Mouse (Mus musculus) embryonic facial prominence, embryonic 15.5 days (tissue): ENCODE data around the gene Notch4. TPM values are rescaled to one million over a fixed set of nuclear protein-coding genes. Genes with fewer than 3 reads are reported as not detected.

ENCODE experiments used
- ATAC-seq: fragments of 200-750 bp; cut with Nextera tagmentation; 2 replicates; pipeline ENCODE4 v1.8.0; 2017; ENCODE audit warnings: low read depth, moderate TSS enrichment; ENCODE audit not compliant: insufficient number of reproducible peaks, low FRiP score, low TSS enrichment
- H3K27ac ChIP-seq: fragments of 300-500 bp; sonication (generic); replicated peaks from 2 replicates; pipeline ENCODE4 v1.5.1; 2015; ENCODE audit warnings: mild to moderate bottlenecking, inconsistent platforms
- H3K27me3 ChIP-seq: fragments of 300-500 bp; sonication (generic); 2 replicates; pipeline ENCODE4 v1.6.1; 2015; ENCODE audit warnings: inconsistent platforms
- H3K36me3 ChIP-seq: fragments of 300-500 bp; sonication (generic); 2 replicates; pipeline ENCODE4 v1.6.1; 2015; ENCODE audit warnings: mild to moderate bottlenecking, inconsistent platforms
- H3K4me1 ChIP-seq: fragments of 300-500 bp; sonication (generic); 2 replicates; pipeline ENCODE4 v1.6.1; 2015; ENCODE audit warnings: inconsistent platforms
- H3K4me2 ChIP-seq: fragments of 300-500 bp; sonication (generic); replicated peaks from 2 replicates; pipeline ENCODE4 v1.6.1; 2015; ENCODE audit warnings: mild to moderate bottlenecking, inconsistent platforms
- H3K4me3 ChIP-seq: fragments of 300-500 bp; sonication (generic); replicated peaks from 2 replicates; pipeline ENCODE4 v1.5.1; 2015; ENCODE audit warnings: mild to moderate bottlenecking, inconsistent platforms
- H3K9ac ChIP-seq: fragments of 300-500 bp; sonication (generic); 2 replicates; pipeline ENCODE4 v1.6.1; 2015; ENCODE audit warnings: inconsistent platforms
- H3K9me3 ChIP-seq: fragments of 300-500 bp; sonication (generic); replicated peaks from 2 replicates; pipeline ENCODE4 v1.6.1; 2016; ENCODE audit warnings: inconsistent platforms
- WGBS: fragments of 180-500 bp; shearing (Covaris S2); methylation state at CpG from one replicate; pipeline ENCODE4 v1.1.7; 2015; 5-methylcytosine and 5-hydroxymethylcytosine counted together
- polyA plus RNA-seq: library from polyadenylated mRNA; unstranded; fragments of >200 nt; fragmentation: Nextera tagmentation; extraction: Ambion mirVana; gene quantifications from 2 replicates; pipeline ENCODE4 v1.2.1, GENCODE M21; 2015

Notch4 gene
- polyA plus RNA-seq, 1 experiment from 2014 or later: 6.5 TPM

- no peak overlapping the region for H3K4me3 ChIP-seq
- no peaks in the 10 kb centered on the region for H3K4me1 ChIP-seq
- no peaks in the 10 kb centered on the region for H3K36me3 ChIP-seq
- no peak for ATAC-seq
- no peaks in the 10 kb centered on the region for H3K9me3 ChIP-seq
- no peak overlapping the region for H3K4me2 ChIP-seq
- H3K27ac ChIP-seq: no peak overlapping the region
- H3K27me3 ChIP-seq: peaks cover 6% of the 10 kb centered on the region; the same call in 1 of the 2 replicates
- H3K9ac ChIP-seq: no peak overlapping the region
- 64% methylated on average over 4 of the region's 4 CpGs for WGBS
These were observed 5.9 kb downstream of the Notch4 start for GRCm38 (mm10) chr17:34569919-34570318.

GRCm38 (mm10) chr17:34571875-34572274, 7.8 kb downstream of the Notch4 start:
- H3K9me3 ChIP-seq: no peaks in the 10 kb centered on the region
- no peak overlapping the region for H3K27ac ChIP-seq
- no peaks in the 10 kb centered on the region for H3K36me3 ChIP-seq
- peaks cover 6% of the 10 kb centered on the region; the same call in 1 of the 2 replicates for H3K27me3 ChIP-seq
- 12% methylated on average over 5 of the region's 5 CpGs for WGBS
- no peak overlapping the region for H3K4me2 ChIP-seq
- H3K4me1 ChIP-seq: no peaks in the 10 kb centered on the region
- no peak overlapping the region for H3K9ac ChIP-seq
- H3K4me3 ChIP-seq: no peak overlapping the region
- no peak for ATAC-seq

GRCm38 (mm10) chr17:34572361-34572760, 8.3 kb downstream of the Notch4 start:
- H3K4me1 ChIP-seq: no peaks in the 10 kb centered on the region
- ATAC-seq: no peak
- no peak overlapping the region for H3K27ac ChIP-seq
- 10% methylated on average over 15 of the region's 15 CpGs for WGBS
- H3K9me3 ChIP-seq: no peaks in the 10 kb centered on the region
- H3K4me3 ChIP-seq: no peak overlapping the region
- H3K9ac ChIP-seq: no peak overlapping the region
- no peak overlapping the region for H3K4me2 ChIP-seq
- H3K36me3 ChIP-seq: no peaks in the 10 kb centered on the region
- H3K27me3 ChIP-seq: peaks cover 4% of the 10 kb centered on the region; the same call in 1 of the 2 replicates

- H3K9ac ChIP-seq: no peak overlapping the region
- H3K9me3 ChIP-seq: no peaks in the 10 kb centered on the region
- no peaks in the 10 kb centered on the region for H3K4me1 ChIP-seq
- H3K27ac ChIP-seq: no peak overlapping the region
- no peak overlapping the region for H3K4me2 ChIP-seq
- no peaks in the 10 kb centered on the region for H3K36me3 ChIP-seq
- no peak overlapping the region for H3K4me3 ChIP-seq
- 52% methylated on average over 5 of the region's 5 CpGs for WGBS
- H3K27me3 ChIP-seq: no peaks in the 10 kb centered on the region
- ATAC-seq: no peak
These were observed 12.5 kb downstream of the Notch4 start for GRCm38 (mm10) chr17:34576577-34576976.

GRCm38 (mm10) chr17:34578070-34578469, 14.0 kb downstream of the Notch4 start:
- Histone ChIP-seq H3K27ac (no peak overlapping the region), H3K27me3 (no peaks in the 10 kb centered on the region), H3K36me3 (no peaks in the 10 kb centered on the region), H3K4me3 (no peak overlapping the region), H3K9ac (no peak overlapping the region), H3K4me2 (no peak overlapping the region), H3K4me1 (no peaks in the 10 kb centered on the region), H3K9me3 (no peaks in the 10 kb centered on the region)
- 78% methylated on average over 3 of the region's 3 CpGs for WGBS
- no peak for ATAC-seq

- WGBS: 84% methylated on average over 12 of the region's 12 CpGs
- Histone ChIP-seq H3K9me3 (no peaks in the 10 kb centered on the region), H3K36me3 (no peaks in the 10 kb centered on the region), H3K9ac (no peak overlapping the region), H3K4me3 (no peak overlapping the region), H3K4me2 (no peak overlapping the region), H3K27me3 (no peaks in the 10 kb centered on the region), H3K27ac (no peak overlapping the region), H3K4me1 (peaks cover 13% of the 10 kb centered on the region)
- ATAC-seq: no peak
These were observed 18.5 kb downstream of the Notch4 start for GRCm38 (mm10) chr17:34582528-34582927.

GRCm38 (mm10) chr17:34583397-34583796, 19.3 kb downstream of the Notch4 start:
- Histone ChIP-seq H3K9me3 (no peaks in the 10 kb centered on the region), H3K4me1 (peaks cover 18% of the 10 kb centered on the region), H3K9ac (no peak overlapping the region), H3K36me3 (no peaks in the 10 kb centered on the region), H3K4me2 (no peak overlapping the region), H3K4me3 (no peak overlapping the region), H3K27ac (no peak overlapping the region), H3K27me3 (no peaks in the 10 kb centered on the region)
- WGBS: 40% methylated on average over 7 of the region's 7 CpGs
- ATAC-seq: no peak

- H3K4me2 ChIP-seq: no peak overlapping the region
- 74% methylated on average over 8 of the region's 8 CpGs for WGBS
These were observed 19.8 kb downstream of the Notch4 start for GRCm38 (mm10) chr17:34583819-34584218.

GRCm38 (mm10) chr17:34585121-34585520, 21.1 kb downstream of the Notch4 start:
- H3K36me3 ChIP-seq: no peaks in the 10 kb centered on the region
- no peak for ATAC-seq
- no peak overlapping the region for H3K27ac ChIP-seq
- H3K4me1 ChIP-seq: peaks cover 35% of the 10 kb centered on the region
- H3K4me3 ChIP-seq: no peak overlapping the region
- H3K9ac ChIP-seq: no peak overlapping the region
- H3K4me2 ChIP-seq: no peak overlapping the region
- no peaks in the 10 kb centered on the region for H3K9me3 ChIP-seq
- 87% methylated on average over 8 of the region's 8 CpGs for WGBS
- no peaks in the 10 kb centered on the region for H3K27me3 ChIP-seq

More at GRCm38 (mm10) chr17:34583819-34584218, 19.8 kb downstream of the Notch4 start:
- Histone ChIP-seq H3K9ac (no peak overlapping the region), H3K9me3 (no peaks in the 10 kb centered on the region), H3K27ac (no peak overlapping the region), H3K4me1 (peaks cover 22% of the 10 kb centered on the region), H3K36me3 (no peaks in the 10 kb centered on the region), H3K27me3 (no peaks in the 10 kb centered on the region), H3K4me3 (no peak overlapping the region)
- no peak for ATAC-seq

- Histone ChIP-seq H3K36me3 (no peaks in the 10 kb centered on the region), H3K4me2 (peak overlapping the region; percentile 95), H3K4me3 (peak overlapping the region; percentile 84), H3K27ac (peak overlapping the region; percentile 98), H3K27me3 (no peaks in the 10 kb centered on the region), H3K4me1 (peaks cover 45% of the 10 kb centered on the region), H3K9me3 (no peaks in the 10 kb centered on the region), H3K9ac (peak overlapping the region; percentile 90)
- 23% methylated on average over 32 of the region's 32 CpGs for WGBS
- no peak for ATAC-seq
These were observed 22.1 kb downstream of the Notch4 start for GRCm38 (mm10) chr17:34585877-34586771.

GRCm38 (mm10) chr17:34586796-34587422, 22.8 kb downstream of the Notch4 start:
- Histone ChIP-seq H3K9me3 (no peaks in the 10 kb centered on the region), H3K27me3 (no peaks in the 10 kb centered on the region), H3K4me3 (peak overlapping the region; percentile 84), H3K4me2 (peak overlapping the region; percentile 95), H3K9ac (peak overlapping the region; percentile 90), H3K27ac (peak overlapping the region; percentile 98), H3K4me1 (peaks cover 51% of the 10 kb centered on the region), H3K36me3 (no peaks in the 10 kb centered on the region)
- under 1% methylated on average over 38 of the region's 38 CpGs for WGBS
- peak; percentile 89 for ATAC-seq
